Mouse (Mus musculus) lung, adult 2 months (tissue): ENCODE measurements around the gene Ckap2l.

Source experiments
- CTCF ChIP-seq: fragments of 200-500 bp; IDR thresholded peaks from 2 replicates; pipeline ENCODE4 v1.5.1; 2011; ENCODE audit warnings: mild to moderate bottlenecking, low read length, control low read depth; ENCODE audit not compliant: insufficient read depth
- POLR2A ChIP-seq: fragments of 200-500 bp; IDR thresholded peaks from 2 replicates; pipeline ENCODE4 v1.6.1; 2011; ENCODE audit warnings: low read depth, mild to moderate bottlenecking, control low read depth, low read length, borderline replicate concordance; ENCODE audit errors: extremely low read depth

DNA sequence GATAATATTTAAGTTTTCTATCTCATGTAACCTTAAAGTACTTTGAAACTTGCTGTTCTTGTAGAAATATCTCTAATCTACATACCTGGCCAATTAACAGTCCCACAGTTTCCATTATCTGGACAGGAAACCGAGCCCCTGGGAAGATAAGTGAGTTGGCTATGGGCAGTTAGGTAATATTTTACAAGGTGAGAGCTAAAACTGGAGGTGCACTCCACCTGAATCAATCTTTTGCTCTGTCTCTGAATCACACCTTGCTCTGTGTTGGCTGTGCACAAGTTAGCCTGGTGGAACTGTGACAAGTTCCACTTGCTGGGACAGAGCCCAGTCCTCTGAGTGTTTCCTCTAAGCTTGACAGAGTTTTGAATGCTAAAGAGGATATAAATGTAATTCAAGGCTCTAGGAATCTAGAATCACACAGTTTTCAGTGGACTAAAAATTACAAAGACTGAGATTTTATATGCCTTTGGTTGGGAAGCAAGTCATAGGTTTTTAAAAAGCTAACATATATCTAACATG lies 25.2 kb upstream of the Ckap2l start:
- TF ChIP-seq CTCF = no peak
- TF ChIP-seq POLR2A = no peak
